Mouse (Mus musculus) mouse embryonic stem cell (cell line): ENCODE measurements around the gene Anks3.

Source experiments
- in situ Hi-C, 2 experiments: fragments of 300-500 bp; cut with MboI; formaldehyde crosslinking; loops; 1 replicate in 1 of 2; 3 replicates in 1 of 2; pipeline ENCODE4 v1.14.3; 2019 to 2020; ENCODE audit warnings: low sequenced_read_pairs in 2 of 2, low pct_unique_long_range_greater_than_20kb in 1 of 2, mixed read lengths in 1 of 2; ENCODE audit not compliant: unreplicated experiment in 1 of 2

The Anks3 gene

DNA sequence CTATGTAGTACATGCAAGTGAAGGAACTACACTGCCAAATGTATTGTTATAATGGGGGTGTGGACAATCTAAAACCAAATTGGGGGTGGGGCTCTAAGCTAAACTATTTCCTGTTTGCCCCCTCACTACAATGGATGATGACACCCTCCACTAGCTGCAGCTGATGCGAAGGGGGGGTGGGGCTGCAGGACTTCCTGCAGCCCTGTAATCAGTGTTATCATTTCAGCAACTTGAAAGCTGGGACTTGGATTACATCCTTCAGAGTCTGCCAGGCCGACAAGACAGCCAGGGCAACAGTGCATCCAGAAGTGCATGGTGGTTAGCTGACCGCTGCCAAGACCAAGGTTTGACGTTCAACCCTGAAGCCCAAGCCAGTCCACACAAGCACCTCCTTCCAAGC, 7.6 kb upstream of the Anks3 start:
- in situ Hi-C loops, result no loop called here

GRCm38 (mm10) chr16:4969055-4969843, 5.2 kb upstream of the Anks3 start:
- in situ Hi-C loops, result no loop called here

DNA sequence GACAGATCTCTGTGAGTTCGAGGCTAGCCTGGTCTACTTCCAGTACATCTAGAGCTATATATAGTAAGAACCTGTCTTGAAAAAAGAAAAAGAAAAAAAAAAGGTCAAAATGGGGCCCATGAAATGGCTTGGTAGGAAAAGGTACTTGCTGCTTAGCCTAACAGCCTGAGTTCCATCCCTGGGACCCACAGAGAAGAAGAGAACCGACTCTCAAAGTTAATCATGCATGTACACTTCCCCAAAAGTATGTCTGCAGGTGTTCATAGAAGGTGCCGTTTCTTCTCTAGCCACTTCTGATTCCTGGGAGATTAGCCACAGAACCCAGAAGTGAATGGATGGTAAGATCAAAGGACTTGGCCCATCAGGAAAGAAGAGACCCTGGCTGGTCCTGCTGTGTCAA, 4.4 kb upstream of the Anks3 start:
- in situ Hi-C loops, result no loop called here

GRCm38 (mm10) chr16:4965392-4966129, 1.6 kb upstream of the Anks3 start:
- in situ Hi-C loops, result no loop called here

DNA sequence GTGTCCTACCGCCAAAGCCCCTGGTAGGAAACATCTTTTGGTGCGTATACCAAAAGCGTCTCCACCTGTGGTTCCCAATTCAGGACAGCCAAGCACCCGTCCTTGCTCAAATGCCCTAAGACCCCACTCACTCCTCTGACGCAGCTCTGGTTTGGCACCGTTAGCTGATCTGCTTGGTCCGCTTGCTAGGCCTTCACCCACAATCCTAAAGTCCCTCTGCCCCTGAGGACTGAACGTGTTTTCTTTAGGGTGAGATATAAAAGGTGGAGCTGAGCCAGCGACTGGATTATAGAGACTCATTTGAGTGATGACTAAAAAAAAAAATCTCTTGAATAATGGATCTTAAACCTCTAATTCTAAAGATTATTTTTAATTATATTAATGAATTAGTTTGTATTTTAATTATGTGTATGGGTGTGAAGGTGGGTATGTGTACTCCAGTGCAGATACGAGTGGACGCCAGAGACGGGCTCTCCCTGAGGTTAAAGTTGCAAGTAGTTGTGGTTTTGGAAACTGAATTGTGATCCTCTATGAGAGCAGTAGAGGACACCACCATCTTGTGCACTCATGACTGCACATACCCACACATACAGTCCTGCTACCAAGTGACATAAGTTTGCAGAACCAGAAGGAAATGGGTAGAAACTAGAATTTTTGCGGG, 856 bp upstream of the Anks3 start:
- in situ Hi-C loops, result no loop called here

DNA sequence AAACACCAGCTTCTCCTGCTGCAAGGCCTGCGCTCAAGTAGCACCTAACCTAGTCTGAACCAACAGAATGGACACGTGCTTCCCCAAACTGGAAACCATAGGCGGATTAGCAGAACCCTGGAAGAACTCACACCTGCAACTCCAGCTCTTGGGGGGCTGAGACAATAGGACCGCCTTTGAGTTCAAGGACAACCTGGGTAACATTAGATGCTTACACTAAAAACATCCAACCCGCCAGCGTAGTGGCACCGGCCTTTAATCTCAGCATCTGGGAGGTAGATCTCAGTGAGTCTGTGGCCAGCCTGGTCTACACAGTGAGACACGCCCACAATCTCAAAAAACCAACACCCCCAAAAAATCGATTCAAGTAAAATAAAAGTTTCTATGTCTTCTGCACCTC, 659 bp downstream of the Anks3 start:
- in situ Hi-C loops, result no loop called here

DNA sequence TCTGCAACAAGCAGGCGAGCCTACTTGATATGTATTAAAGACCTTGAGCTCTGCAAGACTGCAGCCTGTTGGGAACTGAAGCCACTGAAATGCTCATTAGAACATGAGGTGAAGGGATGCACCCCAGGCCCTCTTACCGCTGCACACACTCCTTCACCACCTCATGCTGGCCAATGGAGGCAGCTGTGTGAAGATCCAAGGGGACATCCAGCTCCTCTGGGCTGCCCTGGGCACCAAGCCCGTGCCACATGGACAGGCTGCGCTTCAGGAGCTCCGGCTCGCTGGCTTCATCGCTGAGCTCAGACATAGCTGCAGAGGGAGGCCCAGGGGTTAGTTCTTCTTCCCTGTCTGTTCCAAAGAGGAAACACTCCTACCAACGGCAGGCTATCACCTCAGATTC, 3.7 kb downstream of the Anks3 start:
- in situ Hi-C loops, result no loop called here

DNA sequence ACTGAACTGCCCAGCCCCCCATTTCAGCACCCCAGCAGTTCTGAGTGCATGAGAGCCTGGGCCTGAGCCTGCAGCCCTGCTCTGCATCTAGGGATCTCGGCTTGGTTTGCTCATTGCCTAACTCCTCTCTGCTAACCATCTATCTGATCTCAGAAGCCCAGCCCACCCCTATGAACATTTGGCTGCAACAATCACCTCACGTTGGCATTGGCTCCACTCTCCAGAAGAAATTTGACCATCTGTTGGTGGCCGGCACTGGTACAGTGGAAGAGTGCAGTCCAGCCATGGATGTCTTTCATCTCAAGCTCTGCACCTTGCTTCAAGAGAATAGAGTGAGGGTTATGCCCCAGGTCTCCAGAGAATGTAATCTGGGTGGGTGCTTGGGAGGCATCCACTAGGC, 6.6 kb downstream of the Anks3 start:
- in situ Hi-C loops, result no loop called here

- in situ Hi-C loops, result no loop called here
Observed at GRCm38 (mm10) chr16:4956609-4957008, 7.4 kb downstream of the Anks3 start.

- in situ Hi-C loops, result no loop called here
Observed at GRCm38 (mm10) chr16:4947378-4947777, 16.6 kb downstream of the Anks3 start.

DNA sequence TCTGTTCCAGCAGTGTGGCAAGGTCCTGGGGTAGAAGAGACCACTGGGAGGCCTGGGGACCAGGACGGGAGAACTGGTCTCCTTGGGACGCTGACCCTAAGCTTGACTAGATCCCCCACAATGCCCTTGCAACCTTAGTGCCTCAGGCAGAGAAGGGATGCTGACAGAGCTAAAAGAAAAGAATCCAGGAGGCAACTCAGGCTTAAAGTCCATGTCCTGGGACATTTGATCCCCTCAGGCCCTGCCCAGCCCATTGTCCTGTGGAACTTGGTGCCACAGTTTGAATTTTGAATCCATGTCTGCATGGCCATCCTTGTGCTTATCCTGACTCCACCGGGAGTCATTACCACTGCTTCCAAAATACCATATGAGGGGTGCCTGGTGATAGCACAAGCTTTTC, 17.9 kb downstream of the Anks3 start:
- in situ Hi-C loops, result no loop called here

GRCm38 (mm10) chr16:4945415-4945814, 18.6 kb downstream of the Anks3 start:
- in situ Hi-C loops, result no loop called here

DNA sequence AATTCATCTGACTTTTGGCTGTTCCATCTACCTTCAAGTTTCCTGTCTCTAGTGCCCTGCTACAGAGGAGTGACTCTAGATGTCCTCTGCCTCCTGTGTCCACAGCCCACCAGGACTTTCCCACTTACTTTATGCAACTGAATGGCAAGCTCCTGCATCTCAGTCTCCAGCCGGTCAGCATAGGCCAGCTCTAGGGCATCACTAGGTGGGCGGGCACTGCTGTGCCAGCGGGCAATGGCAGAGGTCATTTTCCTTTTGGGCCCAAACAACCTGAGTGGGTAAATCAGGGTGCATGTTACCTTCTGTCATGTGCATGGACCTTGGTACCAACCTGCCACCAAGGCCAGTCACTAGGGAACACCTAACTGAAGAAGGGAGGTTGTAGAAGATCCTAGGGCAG, 20.6 kb downstream of the Anks3 start:
- in situ Hi-C loops, result no loop called here

GRCm38 (mm10) chr16:4942868-4943267, 21.1 kb downstream of the Anks3 start:
- in situ Hi-C loops, result no loop called here

- in situ Hi-C loops, result no loop called here
Observed at GRCm38 (mm10) chr16:4941016-4941415, 23.0 kb downstream of the Anks3 start.

DNA sequence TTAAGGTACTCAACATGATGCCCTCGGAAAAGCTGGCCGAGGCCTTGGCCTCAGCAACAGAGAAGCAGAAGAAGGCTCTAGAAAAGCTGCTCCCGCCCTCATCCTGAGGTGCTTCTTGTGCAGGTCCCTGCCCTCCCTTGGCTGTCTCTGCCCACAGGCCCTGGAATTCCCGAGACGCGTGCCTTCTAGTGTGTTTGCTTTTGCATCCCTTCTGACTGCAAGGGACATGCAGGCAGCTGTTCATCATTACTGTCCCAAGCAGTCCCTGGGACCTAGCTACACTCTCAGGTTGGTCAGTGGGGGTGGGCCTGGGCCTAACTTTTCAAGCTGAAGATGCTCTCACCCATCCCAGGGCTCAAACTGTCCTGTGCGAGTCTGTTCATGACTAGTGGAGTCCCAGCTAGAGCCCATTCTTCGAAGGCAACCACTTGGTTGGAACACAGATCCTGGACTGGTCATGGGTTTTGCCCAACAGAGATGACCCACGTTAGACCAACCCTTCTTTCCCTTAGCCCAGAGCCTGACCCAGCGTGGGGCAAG, 23.6 kb downstream of the Anks3 start:
- in situ Hi-C loops, result no loop called here

GRCm38 (mm10) chr16:4939412-4939811, 24.6 kb downstream of the Anks3 start:
- in situ Hi-C loops, result no loop called here

DNA sequence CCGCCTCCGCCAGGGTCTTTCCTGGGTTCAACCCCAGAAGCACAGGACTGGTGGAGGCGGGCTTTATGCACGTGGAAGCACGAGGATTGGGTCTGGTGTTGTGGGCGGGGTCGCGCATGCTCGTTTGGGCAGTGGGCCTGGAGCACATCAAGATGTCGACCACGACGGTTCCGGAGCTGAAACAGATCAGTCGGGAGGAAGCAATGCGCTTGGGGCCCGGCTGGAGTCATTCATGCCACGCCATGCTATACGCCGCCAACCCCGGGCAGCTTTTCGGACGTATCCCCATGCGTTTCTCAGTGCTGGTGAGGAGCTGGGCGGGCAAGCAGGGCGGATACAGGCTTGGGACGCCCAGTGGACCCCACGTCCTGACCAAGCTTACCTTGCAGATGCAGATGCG, 25.0 kb downstream of the Anks3 start:
- in situ Hi-C loops, result no loop called here

GRCm38 (mm10) chr16:4938461-4938860, 25.5 kb downstream of the Anks3 start, which contains the start of gene Nudt16l1:
Gene Nudt16l1 (plus strand): TSS chr16:4938761.
- in situ Hi-C loops, result no loop called here
